Mouse (Mus musculus): Measurements from ENCODE around the gene Dnajc15. TPM values are rescaled to one million over a fixed set of nuclear protein-coding genes. Genes with fewer than 3 reads are reported as not detected.

The Dnajc15 gene
- total and polyA plus RNA-seq, 2 experiments: 5.3 to 10.1 TPM

DNA sequence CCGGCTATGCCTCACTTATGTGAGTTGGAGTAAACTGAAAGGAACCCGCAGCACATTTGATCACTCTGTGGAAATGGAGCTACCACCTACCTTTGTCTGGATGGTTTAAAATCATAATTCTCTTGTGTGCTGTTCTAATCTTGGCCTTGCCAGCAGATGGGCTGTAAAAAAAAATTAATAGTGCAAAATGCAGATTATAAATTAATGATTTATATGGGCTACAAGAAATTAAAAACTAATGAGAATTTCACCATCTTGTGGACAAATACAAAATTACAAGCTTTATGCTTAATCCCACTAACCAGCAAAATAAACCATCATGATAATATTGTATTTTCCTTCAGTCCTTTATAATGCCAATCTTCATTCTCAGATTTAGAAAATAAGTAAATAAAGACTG lies 34.8 kb downstream of the Dnajc15 start:
- TF ChIP-seq CTCF (IDR thresholded peaks at IDR 0.05; ENCODE audit: low read depth, low read length) (no peak), POLR2A (IDR thresholded peaks at IDR 0.05; ENCODE audit: extremely low read depth, insufficient read depth, low read length) (no peak)
- Histone ChIP-seq H3K4me1 (ENCODE audit: control insufficient read depth, insufficient read depth, low read length) (no peaks in the 10 kb centered on the region), H3K36me3 (ENCODE audit: control insufficient read depth, insufficient read depth, low read length) (peaks cover 2% of the 10 kb centered on the region; the same call in 1 of the 2 replicates), H3K4me3 (ENCODE audit: insufficient read depth, low read depth, low read length) (no peak overlapping the region), H3K27me3 (ENCODE audit: control insufficient read depth, insufficient read depth, low read length) (no peaks in the 10 kb centered on the region), H3K79me2 (ENCODE audit: control insufficient read depth, insufficient read depth, low read length) (no peaks in the 10 kb centered on the region; the same call in 1 of the 2 replicates), H3K9ac (ENCODE audit: low read depth, low read length) (no peak overlapping the region), H3K27ac (replicated peaks; ENCODE audit: insufficient read depth, low read depth, low read length) (no peak overlapping the region)
- 92% methylated on average over 2 of the region's 2 CpGs for WGBS
- no peak for DNase-seq (ENCODE audit: extremely low read depth, low read depth, low spot score)

GRCm38 (mm10) chr14:77836794-77837193 lies 38.1 kb downstream of the Dnajc15 start:
- no peak overlapping the region for H3K27ac ChIP-seq (replicated peaks; ENCODE audit: insufficient read depth, low read depth, low read length)
- peak; percentile 38 for DNase-seq (ENCODE audit: extremely low read depth, low read depth, low spot score)

DNA sequence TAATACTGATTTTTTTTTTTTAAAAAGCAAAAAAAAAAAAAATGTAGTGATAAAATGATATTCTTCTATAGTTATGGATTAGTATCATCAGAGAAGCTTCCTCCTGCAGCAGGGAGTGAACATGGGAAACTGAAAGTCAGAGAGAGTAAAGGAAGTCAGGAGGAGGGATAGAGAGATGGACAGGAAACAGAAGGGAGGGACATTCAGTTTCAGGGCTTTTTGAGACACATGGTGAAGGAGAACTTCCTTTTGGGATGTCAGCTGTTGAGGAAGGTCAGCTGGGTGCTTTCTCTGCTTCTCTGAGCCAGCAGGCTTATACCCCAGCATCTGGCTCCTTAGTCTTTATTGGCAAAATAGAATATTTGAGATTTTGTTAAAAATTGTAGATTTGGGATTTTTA lies 42.6 kb downstream of the Dnajc15 start:
- H3K4me3 ChIP-seq (ENCODE audit: insufficient read depth, low read depth, low read length): no peak overlapping the region
- no peaks in the 10 kb centered on the region for H3K27me3 ChIP-seq (ENCODE audit: control insufficient read depth, insufficient read depth, low read length)
- peaks cover 5% of the 10 kb centered on the region; the same call in 1 of the 2 replicates for H3K4me1 ChIP-seq (ENCODE audit: control insufficient read depth, insufficient read depth, low read length)
- no peaks in the 10 kb centered on the region for H3K36me3 ChIP-seq (ENCODE audit: control insufficient read depth, insufficient read depth, low read length)
- peak; percentile 38 for DNase-seq (ENCODE audit: extremely low read depth, low read depth, low spot score)
- no peak overlapping the region for H3K9ac ChIP-seq (ENCODE audit: low read depth, low read length)
- TF ChIP-seq POLR2A (IDR thresholded peaks at IDR 0.05; ENCODE audit: extremely low read depth, insufficient read depth, low read length) (no peak), CTCF (IDR thresholded peaks at IDR 0.05; ENCODE audit: low read depth, low read length) (no peak)
- no peak overlapping the region for H3K27ac ChIP-seq (replicated peaks; ENCODE audit: insufficient read depth, low read depth, low read length)
- peaks cover 2% of the 10 kb centered on the region; the same call in 1 of the 2 replicates for H3K79me2 ChIP-seq (ENCODE audit: control insufficient read depth, insufficient read depth, low read length)

More at GRCm38 (mm10) chr14:77836794-77837193, 38.1 kb downstream of the Dnajc15 start:
- 87% methylated on average over 2 of the region's 2 CpGs for WGBS
- no peaks in the 10 kb centered on the region; the same call in 1 of the 2 replicates for H3K36me3 ChIP-seq (ENCODE audit: control insufficient read depth, insufficient read depth, low read length)
- H3K9ac ChIP-seq (ENCODE audit: low read depth, low read length): no peak overlapping the region
- no peaks in the 10 kb centered on the region for H3K27me3 ChIP-seq (ENCODE audit: control insufficient read depth, insufficient read depth, low read length)
- peaks cover 3% of the 10 kb centered on the region; the same call in 1 of the 2 replicates for H3K4me1 ChIP-seq (ENCODE audit: control insufficient read depth, insufficient read depth, low read length)
- H3K79me2 ChIP-seq (ENCODE audit: control insufficient read depth, insufficient read depth, low read length): peaks cover 2% of the 10 kb centered on the region; the same call in 1 of the 2 replicates
- TF ChIP-seq POLR2A (IDR thresholded peaks at IDR 0.05; ENCODE audit: extremely low read depth, insufficient read depth, low read length): no peak
- TF ChIP-seq CTCF (IDR thresholded peaks at IDR 0.05; ENCODE audit: low read depth, low read length): no peak
- H3K4me3 ChIP-seq (ENCODE audit: insufficient read depth, low read depth, low read length): no peak overlapping the region

DNA sequence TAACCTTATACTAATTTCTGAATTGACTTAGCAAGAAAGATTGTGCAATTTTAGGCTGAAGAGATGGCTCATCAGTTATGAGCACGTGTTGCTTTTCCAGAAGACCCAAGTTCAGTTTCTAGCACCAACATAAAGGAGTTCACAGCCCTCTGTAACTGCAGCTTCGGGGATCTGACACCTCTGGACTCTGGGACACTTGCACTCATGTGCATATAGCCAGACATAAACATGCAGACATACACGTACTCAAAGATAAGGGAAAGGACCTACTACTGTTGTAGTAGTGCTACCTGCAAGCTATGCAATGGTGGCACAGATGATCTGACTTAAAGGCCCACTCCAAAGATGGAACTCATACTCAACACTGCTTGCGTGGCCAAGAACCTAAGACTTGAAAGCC lies 43.0 kb downstream of the Dnajc15 start:
- Histone ChIP-seq H3K27ac (replicated peaks; ENCODE audit: insufficient read depth, low read depth, low read length) (no peak overlapping the region), H3K27me3 (ENCODE audit: control insufficient read depth, insufficient read depth, low read length) (no peaks in the 10 kb centered on the region), H3K4me3 (ENCODE audit: insufficient read depth, low read depth, low read length) (no peak overlapping the region), H3K9ac (ENCODE audit: low read depth, low read length) (no peak overlapping the region), H3K36me3 (ENCODE audit: control insufficient read depth, insufficient read depth, low read length) (no peaks in the 10 kb centered on the region), H3K4me1 (ENCODE audit: control insufficient read depth, insufficient read depth, low read length) (peaks cover 5% of the 10 kb centered on the region; the same call in 1 of the 2 replicates), H3K79me2 (ENCODE audit: control insufficient read depth, insufficient read depth, low read length) (peaks cover 2% of the 10 kb centered on the region; the same call in 1 of the 2 replicates)
- peak; percentile 12 for DNase-seq (ENCODE audit: extremely low read depth, low read depth, low spot score)
- TF ChIP-seq POLR2A (IDR thresholded peaks at IDR 0.05; ENCODE audit: extremely low read depth, insufficient read depth, low read length) (no peak), CTCF (IDR thresholded peaks at IDR 0.05; ENCODE audit: low read depth, low read length) (no peak)
- WGBS: 82% methylated on average over 4 of the region's 4 CpGs

GRCm38 (mm10) chr14:77829673-77830072 lies 45.3 kb downstream of the Dnajc15 start:
- peaks cover 3% of the 10 kb centered on the region; the same call in 1 of the 2 replicates for H3K36me3 ChIP-seq (ENCODE audit: control insufficient read depth, insufficient read depth, low read length)
- no peak overlapping the region for H3K4me3 ChIP-seq (ENCODE audit: insufficient read depth, low read depth, low read length)
- WGBS: 80% methylated on average over 4 of the region's 4 CpGs
- H3K27me3 ChIP-seq (ENCODE audit: control insufficient read depth, insufficient read depth, low read length): no peaks in the 10 kb centered on the region
- H3K4me1 ChIP-seq (ENCODE audit: control insufficient read depth, insufficient read depth, low read length): peaks cover 5% of the 10 kb centered on the region; the same call in 1 of the 2 replicates
- H3K79me2 ChIP-seq (ENCODE audit: control insufficient read depth, insufficient read depth, low read length): peaks cover 2% of the 10 kb centered on the region; the same call in 1 of the 2 replicates
- no peak for TF ChIP-seq CTCF (IDR thresholded peaks at IDR 0.05; ENCODE audit: low read depth, low read length)
- TF ChIP-seq POLR2A (IDR thresholded peaks at IDR 0.05; ENCODE audit: extremely low read depth, insufficient read depth, low read length): no peak
- DNase-seq (ENCODE audit: extremely low read depth, low read depth, low spot score): peak; percentile 51
- no peak overlapping the region for H3K27ac ChIP-seq (replicated peaks; ENCODE audit: insufficient read depth, low read depth, low read length)
- no peak overlapping the region for H3K9ac ChIP-seq (ENCODE audit: low read depth, low read length)

- DNase-seq (ENCODE audit: extremely low read depth, low read depth, low spot score): no peak
- H3K27me3 ChIP-seq (ENCODE audit: control insufficient read depth, insufficient read depth, low read length): no peaks in the 10 kb centered on the region
- peaks cover 19% of the 10 kb centered on the region; the same call in 1 of the 2 replicates for H3K36me3 ChIP-seq (ENCODE audit: control insufficient read depth, insufficient read depth, low read length)
- WGBS: 73% methylated on average over 3 of the region's 3 CpGs
- TF ChIP-seq CTCF (IDR thresholded peaks at IDR 0.05; ENCODE audit: low read depth, low read length): no peak
- no peak for TF ChIP-seq POLR2A (IDR thresholded peaks at IDR 0.05; ENCODE audit: extremely low read depth, insufficient read depth, low read length)
- H3K27ac ChIP-seq (replicated peaks; ENCODE audit: insufficient read depth, low read depth, low read length): no peak overlapping the region
- no peak overlapping the region for H3K4me3 ChIP-seq (ENCODE audit: insufficient read depth, low read depth, low read length)
- H3K79me2 ChIP-seq (ENCODE audit: control insufficient read depth, insufficient read depth, low read length): no peaks in the 10 kb centered on the region
- H3K4me1 ChIP-seq (ENCODE audit: control insufficient read depth, insufficient read depth, low read length): peaks cover 1% of the 10 kb centered on the region; the same call in 1 of the 2 replicates
- H3K9ac ChIP-seq (ENCODE audit: low read depth, low read length): no peak overlapping the region
These were observed 49.0 kb downstream of the Dnajc15 start for GRCm38 (mm10) chr14:77825891-77826290.

Measured in liver, adult 2 months (tissue).